Mouse (Mus musculus): ENCODE measurements around the gene Haao. TPM values are rescaled to one million over a fixed set of nuclear protein-coding genes. Genes with fewer than 3 reads are reported as not detected.

Gene Haao
- polyA plus RNA-seq, 1 experiment, result 0.19 TPM

DNA sequence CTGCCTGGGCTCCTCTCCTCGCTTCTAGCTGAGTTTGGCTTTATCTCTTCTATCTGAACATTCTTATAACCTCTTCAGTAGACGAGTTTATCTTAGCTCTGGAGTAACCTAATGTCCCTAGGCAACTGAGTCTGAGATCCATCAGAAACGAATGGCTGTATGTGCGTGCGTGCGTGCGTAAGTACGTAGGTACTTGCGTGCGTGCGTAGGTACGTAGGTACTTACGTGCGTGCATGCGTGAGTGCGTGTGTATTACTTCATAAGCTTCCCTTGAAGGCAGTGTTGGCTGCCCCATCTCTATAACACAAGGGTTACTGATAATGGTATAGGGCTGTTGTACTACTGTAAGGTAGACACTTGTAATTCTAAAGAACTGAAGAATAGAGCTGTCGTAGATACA is 52.6 kb downstream of the Haao start:
- Histone ChIP-seq H3K27ac (ENCODE audit: control insufficient read depth, insufficient read depth, low read depth, low read length) (peak overlapping the region; percentile 46), H3K4me3 (ENCODE audit: control insufficient read depth, low read depth, low read length) (peak overlapping the region; percentile 79), H3K27me3 (ENCODE audit: control insufficient read depth, insufficient read depth, low read length) (no peaks in the 10 kb centered on the region), H3K4me1 (ENCODE audit: control insufficient read depth, insufficient read depth, low read length) (peaks cover 9% of the 10 kb centered on the region), H3K36me3 (ENCODE audit: control insufficient read depth, insufficient read depth, low read length) (no peaks in the 10 kb centered on the region)
- TF ChIP-seq POLR2A (IDR thresholded peaks at IDR 0.05; ENCODE audit: control insufficient read depth, low read depth, low read length) (peak; percentile 99; the same call in 1 of the 2 replicates), CTCF (IDR thresholded peaks at IDR 0.05; ENCODE audit: control insufficient read depth, insufficient read depth, insufficient replicate concordance, low read depth, low read length) (peak; percentile 13; the same call in 1 of the 2 replicates)

DNA sequence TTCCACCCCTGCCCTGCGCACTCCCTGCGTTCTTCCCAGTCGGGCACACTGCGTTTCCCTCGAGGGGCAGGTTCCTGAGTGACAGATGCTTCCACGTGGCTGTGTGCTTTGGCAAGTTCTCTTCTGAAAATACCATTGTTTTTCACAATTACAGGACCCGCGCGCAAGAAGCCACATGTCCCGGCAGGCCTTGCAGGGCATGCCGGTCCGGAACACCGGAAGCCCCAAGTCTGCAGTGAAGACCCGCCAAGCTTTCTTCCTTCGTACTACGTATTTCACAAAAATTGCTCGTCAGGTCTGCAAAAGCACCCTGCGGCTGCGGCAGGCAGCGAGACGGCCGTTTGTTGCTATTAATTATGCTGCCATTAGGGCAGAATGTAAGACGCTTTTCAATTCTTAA is 55.4 kb downstream of the Haao start:
- Histone ChIP-seq H3K36me3 (ENCODE audit: control insufficient read depth, insufficient read depth, low read length) (no peaks in the 10 kb centered on the region), H3K4me1 (ENCODE audit: control insufficient read depth, insufficient read depth, low read length) (peaks cover 9% of the 10 kb centered on the region), H3K27ac (ENCODE audit: control insufficient read depth, insufficient read depth, low read depth, low read length) (no peak overlapping the region), H3K27me3 (ENCODE audit: control insufficient read depth, insufficient read depth, low read length) (no peaks in the 10 kb centered on the region), H3K4me3 (ENCODE audit: control insufficient read depth, low read depth, low read length) (peak overlapping the region; percentile 68)
- TF ChIP-seq POLR2A (IDR thresholded peaks at IDR 0.05; ENCODE audit: control insufficient read depth, low read depth, low read length) (no peak), CTCF (IDR thresholded peaks at IDR 0.05; ENCODE audit: control insufficient read depth, insufficient read depth, insufficient replicate concordance, low read depth, low read length) (no peak)

DNA sequence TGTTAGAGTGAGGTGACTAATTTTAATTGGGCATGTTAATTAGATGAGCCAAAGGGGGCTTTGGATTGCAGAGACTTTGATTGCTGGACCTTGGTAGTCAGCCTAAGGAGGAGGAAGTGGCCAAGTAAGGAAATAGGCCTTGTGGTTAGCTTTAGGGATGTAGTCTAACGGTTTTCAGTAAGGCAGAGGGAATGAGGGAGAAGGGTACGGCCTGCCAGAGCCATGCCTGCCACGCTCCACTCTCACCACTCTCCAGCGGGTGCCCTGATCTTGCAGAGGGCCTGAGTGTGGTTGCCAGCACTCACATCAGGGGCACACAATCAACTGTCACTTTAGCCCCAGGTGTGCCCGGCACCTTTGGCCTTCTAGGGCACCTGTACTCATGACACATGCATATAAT is 57.6 kb downstream of the Haao start:
- H3K27me3 ChIP-seq (ENCODE audit: control insufficient read depth, insufficient read depth, low read length), result no peaks in the 10 kb centered on the region
- no peak overlapping the region for H3K27ac ChIP-seq (ENCODE audit: control insufficient read depth, insufficient read depth, low read depth, low read length)
- no peak for TF ChIP-seq CTCF (IDR thresholded peaks at IDR 0.05; ENCODE audit: control insufficient read depth, insufficient read depth, insufficient replicate concordance, low read depth, low read length)
- no peak for TF ChIP-seq POLR2A (IDR thresholded peaks at IDR 0.05; ENCODE audit: control insufficient read depth, low read depth, low read length)
- H3K4me1 ChIP-seq (ENCODE audit: control insufficient read depth, insufficient read depth, low read length), result peaks cover 7% of the 10 kb centered on the region
- no peak overlapping the region for H3K4me3 ChIP-seq (ENCODE audit: control insufficient read depth, low read depth, low read length)
- no peaks in the 10 kb centered on the region for H3K36me3 ChIP-seq (ENCODE audit: control insufficient read depth, insufficient read depth, low read length)

GRCm38 (mm10) chr17:83786418-83786817 is 61.3 kb downstream of the Haao start:
- TF ChIP-seq POLR2A (IDR thresholded peaks at IDR 0.05; ENCODE audit: control insufficient read depth, low read depth, low read length) (no peak), CTCF (IDR thresholded peaks at IDR 0.05; ENCODE audit: control insufficient read depth, insufficient read depth, insufficient replicate concordance, low read depth, low read length) (no peak)
- no peak overlapping the region for H3K27ac ChIP-seq (ENCODE audit: control insufficient read depth, insufficient read depth, low read depth, low read length)
- H3K36me3 ChIP-seq (ENCODE audit: control insufficient read depth, insufficient read depth, low read length), result no peaks in the 10 kb centered on the region
- H3K4me1 ChIP-seq (ENCODE audit: control insufficient read depth, insufficient read depth, low read length), result no peaks in the 10 kb centered on the region
- no peaks in the 10 kb centered on the region for H3K27me3 ChIP-seq (ENCODE audit: control insufficient read depth, insufficient read depth, low read length)
- no peak overlapping the region for H3K4me3 ChIP-seq (ENCODE audit: control insufficient read depth, low read depth, low read length)

DNA sequence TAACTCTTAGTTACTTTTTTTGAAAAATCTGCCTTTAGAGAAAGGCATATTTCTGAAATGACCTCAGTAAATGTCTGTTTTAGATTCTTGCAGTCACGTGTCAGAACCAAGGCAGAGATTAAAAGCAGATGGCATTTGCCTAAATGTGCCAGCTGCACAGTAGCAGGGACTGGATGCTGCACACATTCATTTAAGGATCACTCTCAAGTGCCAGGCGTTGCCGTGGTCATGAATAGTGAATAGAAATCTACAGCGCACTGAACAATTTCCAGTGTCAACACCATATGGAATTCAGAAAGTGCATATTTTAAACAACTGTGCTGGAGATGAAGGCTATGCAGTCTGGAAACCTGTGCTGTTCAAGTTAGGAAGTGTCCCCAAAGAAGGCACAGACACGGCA is 65.0 kb downstream of the Haao start:
- Histone ChIP-seq H3K27ac (ENCODE audit: control insufficient read depth, insufficient read depth, low read depth, low read length) (no peak overlapping the region), H3K4me3 (ENCODE audit: control insufficient read depth, low read depth, low read length) (no peak overlapping the region), H3K36me3 (ENCODE audit: control insufficient read depth, insufficient read depth, low read length) (no peaks in the 10 kb centered on the region), H3K27me3 (ENCODE audit: control insufficient read depth, insufficient read depth, low read length) (no peaks in the 10 kb centered on the region), H3K4me1 (ENCODE audit: control insufficient read depth, insufficient read depth, low read length) (no peaks in the 10 kb centered on the region; the same call in 1 of the 2 replicates)
- TF ChIP-seq POLR2A (IDR thresholded peaks at IDR 0.05; ENCODE audit: control insufficient read depth, low read depth, low read length), result no peak
- no peak for TF ChIP-seq CTCF (IDR thresholded peaks at IDR 0.05; ENCODE audit: control insufficient read depth, insufficient read depth, insufficient replicate concordance, low read depth, low read length)

Other genes with a start within 250 kb of the Haao start
- gene Kcng3, start 216.1 kb downstream of the Haao start, polyA plus RNA-seq (2012; rRNA removed), result 0.72 and 0.81 TPM in 2 replicates
- 36.3 and 38.3 TPM in 2 replicates for gene Mta3, start 141.8 kb downstream of the Haao start, polyA plus RNA-seq (2012; rRNA removed)